In genomic region chr16:91140056-91140455, GRCm38 (mm10) we compare ENCODE assay signal across 14 mouse cellular contexts. TPM values are rescaled to one million over a fixed set of nuclear protein-coding genes. Genes with fewer than 3 reads are reported as not detected.
DNase-seq lines count a peak whose midpoint lies in the region; ATAC-seq lines count a peak whose summit lies in the region.
"Had no signal": no experiment of that assay in that cellular context is flagged by ENCODE, and none has a peak within 500 bp of the region (broad histone marks: within the 10 kb centered on the region; RNA-seq: fewer than 3 reads in every experiment).

No protein-coding gene starts in this region.

- no peak overlapping the region for H3K9ac ChIP-seq in heart, embryonic 11.5 days (ENCODE audit: low read depth, low read length)
- H3K9ac ChIP-seq in embryonic facial prominence, embryonic 13.5 days = no peak overlapping the region
- no peak overlapping the region for H3K9ac ChIP-seq in hindbrain, embryonic 13.5 days
- no peak overlapping the region for H3K9ac ChIP-seq in midbrain, embryonic 15.5 days
- H3K9ac ChIP-seq: embryonic facial prominence, embryonic 12.5 days; stomach, embryonic 15.5 days had no signal

- H3K4me1 ChIP-seq in heart, embryonic 11.5 days (ENCODE audit: control insufficient read depth, insufficient read depth, low read length) = 0 out of 2 replicates have a peak, but pooled peaks cover 3% of the 10 kb centered on the region
- H3K4me1 ChIP-seq in embryonic facial prominence, embryonic 13.5 days = no peaks in the 10 kb centered on the region
- H3K4me1 ChIP-seq in hindbrain, embryonic 13.5 days (replicated peaks) = peaks cover 19% of the 10 kb centered on the region
- peaks cover 17% of the 10 kb centered on the region for H3K4me1 ChIP-seq in midbrain, embryonic 15.5 days
- H3K4me1 ChIP-seq: embryonic facial prominence, embryonic 12.5 days; stomach, embryonic 15.5 days had no signal

- H3K27me3 ChIP-seq in heart, embryonic 11.5 days (ENCODE audit: control insufficient read depth, insufficient read depth, low read length) = peaks cover 25% of the 10 kb centered on the region
- H3K27me3 ChIP-seq in embryonic facial prominence, embryonic 13.5 days = peaks cover 58% of the 10 kb centered on the region
- peaks cover 94% of the 10 kb centered on the region for H3K27me3 ChIP-seq in hindbrain, embryonic 13.5 days
- peaks cover 55% of the 10 kb centered on the region for H3K27me3 ChIP-seq in midbrain, embryonic 15.5 days (replicated peaks)

- peaks cover 6% of the 10 kb centered on the region for H3K9me3 ChIP-seq in heart, embryonic 11.5 days (replicated peaks; ENCODE audit: control insufficient read depth, low read length)
- peaks cover 8% of the 10 kb centered on the region for H3K9me3 ChIP-seq in embryonic facial prominence, embryonic 13.5 days
- H3K9me3 ChIP-seq in hindbrain, embryonic 13.5 days = peaks cover 16% of the 10 kb centered on the region
- no peaks in the 10 kb centered on the region; the same call in 1 of the 2 replicates for H3K9me3 ChIP-seq in midbrain, embryonic 15.5 days
- H3K9me3 ChIP-seq: stomach, embryonic 15.5 days had no signal

- H3K4me3 ChIP-seq in heart, embryonic 11.5 days (ENCODE audit: low read depth, low read length) = no peak overlapping the region
- H3K4me3 ChIP-seq in embryonic facial prominence, embryonic 13.5 days = no peak overlapping the region
- H3K4me3 ChIP-seq in hindbrain, embryonic 13.5 days = no peak overlapping the region
- no peak overlapping the region for H3K4me3 ChIP-seq in midbrain, embryonic 15.5 days
- H3K4me3 ChIP-seq: embryonic facial prominence, embryonic 12.5 days; stomach, embryonic 15.5 days had no signal

- 17% methylated on average over 13 of the region's 13 CpGs for WGBS in heart, embryonic 11.5 days (ENCODE audit: insufficient replicate concordance)
- WGBS in embryonic facial prominence, embryonic 13.5 days = 7% methylated on average over 13 of the region's 13 CpGs
- 7% methylated on average over 13 of the region's 13 CpGs for WGBS in hindbrain, embryonic 13.5 days
- 1% methylated on average over 13 of the region's 13 CpGs for WGBS in midbrain, embryonic 15.5 days

- DNase-seq in heart, postnatal 25 days (ENCODE audit: low spot score) = no peak
- DNase-seq in adrenal gland, adult 18-20 months (ENCODE audit: low spot score in 2 of 2) = no peak
- no peak for DNase-seq in frontal cortex, postnatal 10 days (ENCODE audit: low spot score in 2 of 2)
- DNase-seq: adrenal gland, adult 2 months; kidney, adult 8-10 months had no signal

- ATAC-seq in heart, embryonic 11.5 days (replicated peaks; ENCODE audit: insufficient number of reproducible peaks, low FRiP score, low TSS enrichment) = no peak
- no peak for ATAC-seq in embryonic facial prominence, embryonic 13.5 days (ENCODE audit: insufficient number of reproducible peaks, insufficient read depth, low FRiP score, low TSS enrichment, low read depth)
- peak; percentile 17; the same call in 1 of the 2 replicates for ATAC-seq in hindbrain, embryonic 13.5 days (ENCODE audit: low FRiP score)
- peak; percentile 75 for ATAC-seq in midbrain, embryonic 15.5 days (replicated peaks)
- no peak for ATAC-seq in megakaryocyte-erythroid progenitor cell, adult 5-6 weeks (replicated peaks; ENCODE audit: low FRiP score, low TSS enrichment, poor library complexity, severe bottlenecking)

- no peak overlapping the region for H3K27ac ChIP-seq in heart, embryonic 11.5 days (ENCODE audit: low read depth, low read length)
- no peak overlapping the region for H3K27ac ChIP-seq in embryonic facial prominence, embryonic 13.5 days
- H3K27ac ChIP-seq in hindbrain, embryonic 13.5 days = no peak overlapping the region
- no peak overlapping the region for H3K27ac ChIP-seq in midbrain, embryonic 15.5 days
- H3K27ac ChIP-seq: embryonic facial prominence, embryonic 12.5 days; stomach, embryonic 15.5 days had no signal

- intact Hi-C loops in heart, postnatal 25 days (cut with DNase I) = no loop called here

- H3K4me2 ChIP-seq in heart, embryonic 11.5 days = peak overlapping the region; percentile 44
- H3K4me2 ChIP-seq in embryonic facial prominence, embryonic 13.5 days = 0 out of 2 replicates have a peak overlapping the region, but pooled peaks have one; percentile 14
- peak overlapping the region; percentile 16 for H3K4me2 ChIP-seq in hindbrain, embryonic 13.5 days
- H3K4me2 ChIP-seq in midbrain, embryonic 15.5 days = peak overlapping the region; percentile 26; the same call in 1 of the 2 replicates
- H3K4me2 ChIP-seq: embryonic facial prominence, embryonic 12.5 days; stomach, embryonic 15.5 days had no signal

- no peaks in the 10 kb centered on the region for H3K36me3 ChIP-seq in heart, embryonic 11.5 days (ENCODE audit: control insufficient read depth, insufficient read depth, low read length)
- H3K36me3 ChIP-seq in embryonic facial prominence, embryonic 13.5 days = no peaks in the 10 kb centered on the region
- H3K36me3 ChIP-seq in hindbrain, embryonic 13.5 days = no peaks in the 10 kb centered on the region
- H3K36me3 ChIP-seq in midbrain, embryonic 15.5 days (replicated peaks) = no peaks in the 10 kb centered on the region
- H3K36me3 ChIP-seq: embryonic facial prominence, embryonic 12.5 days; G1E; stomach, embryonic 15.5 days had no signal

RNA-seq across cellular contexts. Expression of gene 4932438H23Rik, which starts 45.1 kb away (rescaled TPM):
- 0.13 TPM in 1 of 2 replicates, not detected in the other for polyA plus RNA-seq in heart, embryonic 11.5 days (2014; fragmentation: Nextera tagmentation; extraction: Ambion mirVana)
- not detected for total RNA-seq in heart, postnatal 25 days (2021)
- 0.17 TPM in 1 of 2 replicates, not detected in the other for polyA plus RNA-seq in embryonic facial prominence, embryonic 13.5 days (2015; fragmentation: Nextera tagmentation; extraction: Ambion mirVana)
- polyA plus RNA-seq in hindbrain, embryonic 13.5 days (2015; fragmentation: Nextera tagmentation; extraction: Ambion mirVana) = 0.83 and 0.99 TPM in 2 replicates
- polyA plus RNA-seq in midbrain, embryonic 15.5 days (2015; fragmentation: Nextera tagmentation; extraction: Ambion mirVana) = 0.72 and 1.3 TPM in 2 replicates
- under 1 TPM; 0.20 to 0.35 TPM for total RNA-seq in adrenal gland, adult 18-20 months (2021)
- not detected in 2 replicates for total RNA-seq in megakaryocyte-erythroid progenitor cell, adult 5-6 weeks (2014; fragmentation: Nextera tagmentation)
- not detected in 2 replicates for total RNA-seq in megakaryocyte-erythroid progenitor cell, adult 5-6 weeks (2017)
- polyA plus RNA-seq: adrenal gland, adult 2 months; liver, embryonic 16.5 days had no signal

Comparison
In these comparisons a context has a peak if more than half of its experiments do, and no peak if none do; other contexts are left out.
1. ATAC-seq: peak in hindbrain, embryonic 13.5 days (single experiment) and midbrain, embryonic 15.5 days (single experiment); none in heart, embryonic 11.5 days (single experiment), embryonic facial prominence, embryonic 13.5 days (single experiment) and megakaryocyte-erythroid progenitor cell, adult 5-6 weeks (single experiment).
2. Peak in every context shown above with its lines, with median percentiles within 50 percentile points of each other: H3K4me2 ChIP-seq.